Comparison of ENCODE assay signal across 10 mouse cellular contexts in genomic region chr3:88592942-88593576, GRCm38 (mm10). TPM values are rescaled to one million over a fixed set of nuclear protein-coding genes. Genes with fewer than 3 reads are reported as not detected.
DNase-seq lines count a peak whose midpoint lies in the region; ATAC-seq and TF ChIP-seq lines count a peak whose summit lies in the region.
"Had no signal": no experiment of that assay in that cellular context is flagged by ENCODE, and none has a peak within 500 bp of the region (broad histone marks: within the 10 kb centered on the region; RNA-seq: fewer than 3 reads in every experiment).

No protein-coding gene starts in this region.

- H3K9ac ChIP-seq in ES-Bruce4 (ENCODE audit: low read depth, poor library complexity, severe bottlenecking): no peak overlapping the region
- no peak overlapping the region for H3K9ac ChIP-seq in liver, embryonic 16.5 days (ENCODE audit: low read depth, low read length)

- H3K27me3 ChIP-seq in ES-Bruce4 (ENCODE audit: control insufficient read depth, insufficient read depth, low read length, poor library complexity, severe bottlenecking): no peaks in the 10 kb centered on the region
- no peaks in the 10 kb centered on the region for H3K27me3 ChIP-seq in liver, embryonic 16.5 days (ENCODE audit: control insufficient read depth, insufficient read depth, low read depth, low read length)

- H3K27ac ChIP-seq in ES-Bruce4 (ENCODE audit: insufficient read depth, low read length): 0 out of 2 replicates have a peak overlapping the region, but pooled peaks have one; percentile 2
- H3K27ac ChIP-seq in liver, embryonic 16.5 days (ENCODE audit: low read length): no peak overlapping the region

- peak; percentile 39; the same call in 1 of the 2 replicates for ATAC-seq in liver, embryonic 16.5 days (ENCODE audit: low read depth)
- no peak for ATAC-seq in erythroblast, adult 5-6 weeks (replicated peaks; ENCODE audit: low FRiP score, poor library complexity, severe bottlenecking)

- peak; percentile 88 for DNase-seq in A20 (ENCODE audit: low read depth, low spot score)
- DNase-seq in natural killer cell, adult 2 months (ENCODE audit: low spot score in 2 of 2): peak; percentile 35 to 58
- no peak for DNase-seq in cerebellum, postnatal 10 days
- no peak for DNase-seq in retina, embryonic 14.5 days (ENCODE audit: low spot score)
- no peak for DNase-seq in layer of hippocampus, adult 11-12 months (ENCODE audit: low spot score)
- DNase-seq: cerebellum, adult 8-10 months; right cerebral cortex, postnatal 14 days had no signal

- TF ChIP-seq CTCF in ES-Bruce4 (IDR thresholded peaks at IDR 0.05; ENCODE audit: low read depth, low read length): no peak

- peaks cover 21% of the 10 kb centered on the region for H3K4me1 ChIP-seq in ES-Bruce4 (ENCODE audit: control insufficient read depth, insufficient read depth, low read length)
- H3K4me1 ChIP-seq in liver, embryonic 16.5 days (ENCODE audit: control insufficient read depth, low read depth, low read length): peaks cover 11% of the 10 kb centered on the region

- H3K9me3 ChIP-seq in ES-Bruce4 (replicated peaks; ENCODE audit: control insufficient read depth, insufficient read depth, low read length, poor library complexity, severe bottlenecking): no peaks in the 10 kb centered on the region
- no peaks in the 10 kb centered on the region for H3K9me3 ChIP-seq in liver, embryonic 16.5 days (replicated peaks; ENCODE audit: control insufficient read depth, low read length)

- H3K4me2 ChIP-seq in liver, embryonic 16.5 days (ENCODE audit: low read depth, low read length): peak overlapping the region; percentile 40

- no peak overlapping the region for H3K4me3 ChIP-seq in ES-Bruce4 (ENCODE audit: low read depth, low read length)
- 0 out of 2 replicates have a peak overlapping the region, but pooled peaks have one; percentile 18 for H3K4me3 ChIP-seq in liver, embryonic 16.5 days (ENCODE audit: low read depth, low read length)

- no peak for TF ChIP-seq EP300 in ES-Bruce4 (IDR thresholded peaks at IDR 0.05; ENCODE audit: insufficient read depth, low read depth, low read length)

- 30% methylated on average over 10 of the region's 10 CpGs for WGBS in liver, embryonic 16.5 days (ENCODE audit: insufficient replicate concordance)

- TF ChIP-seq POLR2A in ES-Bruce4 (IDR thresholded peaks at IDR 0.05; ENCODE audit: insufficient read depth, low read length): no peak

- peaks cover 8% of the 10 kb centered on the region for H3K36me3 ChIP-seq in ES-Bruce4 (ENCODE audit: control insufficient read depth, insufficient read depth, low read length, poor library complexity, severe bottlenecking)
- H3K36me3 ChIP-seq in liver, embryonic 16.5 days (ENCODE audit: control insufficient read depth, insufficient read depth): peaks cover 2% of the 10 kb centered on the region

RNA-seq across cellular contexts. Expression of gene Arhgef2, which starts 12.7 kb away (rescaled TPM):
- 71.2 and 74.9 TPM in 2 replicates for polyA plus RNA-seq in ES-Bruce4 (2011; ENCODE audit: insufficient read depth, insufficient read length, low read depth, missing spikeins)
- 16.4 and 20.0 TPM in 2 replicates for polyA plus RNA-seq in liver, embryonic 16.5 days (2015; fragmentation: Nextera tagmentation; extraction: Ambion mirVana)
- 15.2 and 20.5 TPM in 2 replicates for total RNA-seq in erythroblast, adult 5-6 weeks (2015; ENCODE audit: low replicate concordance)
- 16.7 and 18.1 TPM in 2 replicates for total RNA-seq in erythroblast, adult 5-6 weeks (2017; ENCODE audit: low replicate concordance)

RNA-seq across cellular contexts. Expression of gene Ssr2, which starts 17.4 kb away (rescaled TPM):
- 348 and 382 TPM in 2 replicates for polyA plus RNA-seq in ES-Bruce4 (2011; ENCODE audit: insufficient read depth, insufficient read length, low read depth, missing spikeins)
- 171 and 190 TPM in 2 replicates for polyA plus RNA-seq in liver, embryonic 16.5 days (2015; fragmentation: Nextera tagmentation; extraction: Ambion mirVana)
- 80.3 and 91.8 TPM in 2 replicates for total RNA-seq in erythroblast, adult 5-6 weeks (2015; ENCODE audit: low replicate concordance)
- total RNA-seq in erythroblast, adult 5-6 weeks (2017; ENCODE audit: low replicate concordance): 24.3 and 35.9 TPM in 2 replicates

RNA-seq across cellular contexts. Expression of gene Ubqln4, which starts 39.5 kb away (rescaled TPM):
- polyA plus RNA-seq in ES-Bruce4 (2011; ENCODE audit: insufficient read depth, insufficient read length, low read depth, missing spikeins): 118 and 133 TPM in 2 replicates
- polyA plus RNA-seq in liver, embryonic 16.5 days (2015; fragmentation: Nextera tagmentation; extraction: Ambion mirVana): 14.8 and 16.4 TPM in 2 replicates
- total RNA-seq in erythroblast, adult 5-6 weeks (2015; ENCODE audit: low replicate concordance): 5.4 and 7.9 TPM in 2 replicates
- total RNA-seq in erythroblast, adult 5-6 weeks (2017; ENCODE audit: low replicate concordance): 5.7 and 10.0 TPM in 2 replicates

RNA-seq across cellular contexts. Expression of gene Lamtor2, which starts 40.2 kb away (rescaled TPM):
- 138 and 151 TPM in 2 replicates for polyA plus RNA-seq in ES-Bruce4 (2011; ENCODE audit: insufficient read depth, insufficient read length, low read depth, missing spikeins)
- polyA plus RNA-seq in liver, embryonic 16.5 days (2015; fragmentation: Nextera tagmentation; extraction: Ambion mirVana): 98.6 and 107 TPM in 2 replicates
- total RNA-seq in erythroblast, adult 5-6 weeks (2015; ENCODE audit: low replicate concordance): 4.2 and 8.6 TPM in 2 replicates
- 14.3 and 15.8 TPM in 2 replicates for total RNA-seq in erythroblast, adult 5-6 weeks (2017; ENCODE audit: low replicate concordance)

RNA-seq across cellular contexts. Expression of gene Rab25, which starts 45.0 kb away (rescaled TPM):
- polyA plus RNA-seq in ES-Bruce4 (2011; ENCODE audit: insufficient read depth, insufficient read length, low read depth, missing spikeins): 33.2 and 35.1 TPM in 2 replicates
- 0.32 and 1.1 TPM in 2 replicates for polyA plus RNA-seq in liver, embryonic 16.5 days (2015; fragmentation: Nextera tagmentation; extraction: Ambion mirVana)
- not detected in 2 replicates for total RNA-seq in erythroblast, adult 5-6 weeks (2015; ENCODE audit: low replicate concordance)
- total RNA-seq in erythroblast, adult 5-6 weeks (2017; ENCODE audit: low replicate concordance): not detected in 2 replicates

Comparison
In these comparisons a context has a peak if more than half of its experiments do, and no peak if none do; other contexts are left out.
1. DNase-seq: peak in A20 (single experiment) and natural killer cell, adult 2 months (2 of 2); none in cerebellum, postnatal 10 days (0 of 2), retina, embryonic 14.5 days (single experiment) and layer of hippocampus, adult 11-12 months (single experiment).